Comparison of ENCODE assay signal across 9 mouse cellular contexts in genomic region chr10:70222231-70222630, GRCm38 (mm10). TPM values are rescaled to one million over a fixed set of nuclear protein-coding genes. Genes with fewer than 3 reads are reported as not detected.
A peak's percentile ranks its signal among the peaks of the same experiment; 100 is the strongest.
DNase-seq lines count a peak whose midpoint lies in the region.
"Not testable (repeated sequence)": the region's sequence is repeated elsewhere in the genome, so short reads cannot be mapped to it uniquely, and the experiment has no call there.
"Had no signal": no experiment of that assay in that cellular context is flagged by ENCODE, and none has a peak within 500 bp of the region (broad histone marks: within the 10 kb centered on the region; RNA-seq: fewer than 3 reads in every experiment).

No protein-coding gene starts in this region.

- not testable (repeated sequence) for H3K9me3 ChIP-seq in heart, embryonic 10.5 days

- not testable (repeated sequence) for H3K27ac ChIP-seq in heart, embryonic 10.5 days

- peak; percentile 7 for DNase-seq in T-cell, adult 2 months (ENCODE audit: low spot score)
- peak; percentile 91 for DNase-seq in heart, adult 11 months
- peak; percentile 19 for DNase-seq in heart, embryonic 10.5 days (ENCODE audit: low spot score)

- H3K27me3 ChIP-seq in heart, embryonic 10.5 days (ENCODE audit: insufficient read depth, poor library complexity, severe bottlenecking), result not testable (repeated sequence)

- not testable (repeated sequence) for H3K36me3 ChIP-seq in heart, embryonic 10.5 days

- not testable (repeated sequence) for H3K4me1 ChIP-seq in heart, embryonic 10.5 days

- 89% methylated on average over 8 of the region's 8 CpGs for WGBS in heart, embryonic 10.5 days

- H3K4me3 ChIP-seq in heart, embryonic 10.5 days, result not testable (repeated sequence)

RNA-seq across cellular contexts. Expression of gene Mrln, which starts 17.8 kb away (rescaled TPM):
- 0.63 and 1.2 TPM in 2 replicates for polyA plus RNA-seq in heart, embryonic 10.5 days (2016; fragmentation: Nextera tagmentation; extraction: Ambion mirVana)
- polyA plus RNA-seq: activated CD4-positive, CD25-positive, alpha-beta regulatory T cell, adult 4 months; adrenal gland, adult 2 months; CD4-positive, CD25-positive, alpha-beta regulatory T cell, adult 4 months; G1E; Patski had no signal

RNA-seq across cellular contexts. Expression of gene Slc16a9, which starts 22.7 kb away (rescaled TPM):
- 0.91 and 1.6 TPM in 2 replicates for polyA plus RNA-seq in heart, embryonic 10.5 days (2016; fragmentation: Nextera tagmentation; extraction: Ambion mirVana)
- polyA plus RNA-seq: activated CD4-positive, CD25-positive, alpha-beta regulatory T cell, adult 4 months; C2C12; CD4-positive, CD25-positive, alpha-beta regulatory T cell, adult 4 months; G1E had no signal

Comparison
In these comparisons a context has a peak if more than half of its experiments do, and no peak if none do; other contexts are left out.
1. DNase-seq: peak in every context shown above with its lines; median percentile 91 in heart, adult 11 months; 19 in heart, embryonic 10.5 days; 7 in T-cell, adult 2 months.